Mouse (Mus musculus) monocyte, adult 5-6 weeks (primary cell): ENCODE data around the gene St8sia2. TPM values are rescaled to one million over a fixed set of nuclear protein-coding genes. Genes with fewer than 3 reads are reported as not detected.
"Not testable (repeated sequence)": the region's sequence is repeated elsewhere in the genome, so short reads cannot be mapped to it uniquely, and the experiment has no call there.

Experiments used
- ATAC-seq: fragments of 153-309, 156-312 bp; replicated peaks from 2 replicates; pipeline ENCODE4 v1.8.0; 2017; ENCODE audit warnings: mild to moderate bottlenecking; ENCODE audit not compliant: low TSS enrichment, insufficient number of reproducible peaks, severe bottlenecking, poor library complexity, low FRiP score
- total RNA-seq: library from RNA; stranded (forward); fragments of 200-1000, 200-491, 200-594 nt; gene quantifications from 3 replicates; pipeline ENCODE4 v1.2.3, GENCODE M21; 2017

The St8sia2 gene
- total RNA-seq, 1 experiment from 2014 or later = not detected

DNA sequence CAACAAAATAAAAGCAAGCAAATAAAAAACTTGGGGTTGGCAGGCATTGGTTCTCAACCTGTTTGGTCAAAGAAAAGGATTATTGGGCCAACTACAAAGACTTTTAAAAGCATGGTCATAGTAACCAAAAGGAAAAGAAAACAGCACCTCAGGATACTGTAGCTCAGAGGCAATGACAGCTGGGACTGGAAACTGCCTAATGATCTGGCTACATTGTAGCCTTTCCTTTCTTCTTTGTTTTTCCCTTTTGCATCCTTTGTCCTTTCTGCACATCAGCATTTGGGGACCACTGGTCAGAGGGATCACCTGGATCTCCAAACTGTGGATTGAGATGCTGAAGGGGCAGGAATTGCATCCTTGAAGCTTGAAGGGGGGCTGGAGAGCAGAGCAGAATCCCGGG lies 7.1 kb downstream of the St8sia2 start:
- no peak for ATAC-seq

DNA sequence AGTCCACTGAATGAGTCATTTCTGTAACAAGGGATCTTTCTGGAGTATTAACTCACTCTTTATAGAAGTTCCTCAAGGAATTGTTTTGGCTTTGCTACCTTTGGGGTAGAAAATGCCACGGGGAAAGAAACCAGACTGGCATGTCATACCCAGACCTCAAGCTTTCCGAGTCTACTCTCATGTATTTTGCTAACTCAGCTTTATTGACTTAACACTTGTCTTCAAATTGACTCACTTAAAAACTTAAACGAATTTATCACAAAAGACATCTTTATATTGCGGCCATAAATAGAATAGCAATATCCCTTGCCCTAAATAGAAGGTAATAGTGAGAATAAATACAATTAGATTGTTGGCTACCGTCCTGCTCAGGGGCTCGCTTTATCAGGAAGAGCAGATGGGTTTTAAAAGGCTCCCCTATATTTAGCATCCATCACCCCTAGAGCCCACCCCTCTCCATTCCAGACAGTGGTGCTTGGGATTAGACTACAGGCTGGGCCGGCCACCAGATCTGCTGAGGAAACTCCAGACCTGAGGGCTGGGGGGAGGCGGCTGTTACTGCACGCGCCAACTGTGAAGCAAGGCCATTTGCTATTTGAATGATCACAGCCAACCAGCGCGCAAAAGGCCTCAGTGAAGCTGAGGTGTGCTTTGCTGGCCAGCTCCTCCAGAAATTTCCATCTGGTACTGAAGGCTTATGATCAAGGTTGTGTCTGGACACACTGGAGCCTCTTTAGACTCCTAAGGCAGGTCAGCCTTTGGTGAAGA lies 12.6 kb downstream of the St8sia2 start:
- no peak for ATAC-seq

DNA sequence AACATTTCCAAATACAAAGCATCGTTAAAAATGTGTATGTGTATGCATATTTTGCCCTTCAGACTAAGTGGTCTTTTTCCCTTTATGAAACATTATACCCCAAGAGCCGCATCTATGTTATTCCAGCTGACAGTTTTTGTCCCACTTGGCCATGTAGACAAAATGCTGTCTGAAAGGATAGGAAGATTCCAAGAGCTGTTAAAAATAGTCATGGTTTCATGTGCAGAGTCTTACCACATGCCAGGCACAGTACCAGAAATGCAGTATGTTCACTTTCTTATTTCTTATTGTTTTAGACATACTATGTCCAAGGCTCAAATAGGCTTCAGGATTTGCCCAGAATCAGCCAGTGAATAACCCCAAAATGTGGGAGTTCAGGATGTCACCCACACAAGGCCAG lies 24.1 kb downstream of the St8sia2 start:
- no peak for ATAC-seq

DNA sequence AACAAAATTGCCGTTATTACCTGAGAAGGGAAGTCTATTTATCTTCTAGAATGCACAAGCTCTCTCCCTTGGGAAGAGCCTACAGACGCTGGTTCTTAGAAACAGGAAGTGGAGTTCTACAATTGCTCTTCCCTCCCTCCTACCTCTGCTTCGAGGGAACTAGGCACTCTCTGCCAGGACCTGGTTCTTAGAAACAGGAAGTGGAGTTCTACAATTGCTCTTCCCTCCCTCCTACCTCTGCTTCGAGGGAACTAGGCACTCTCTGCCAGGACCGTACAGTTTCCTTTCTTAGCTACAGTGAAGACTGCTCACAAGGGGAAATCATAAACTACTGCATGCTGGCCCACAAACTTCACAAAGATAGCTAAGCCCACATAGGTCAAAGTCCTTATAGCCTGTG lies 41.3 kb downstream of the St8sia2 start:
- ATAC-seq = not testable (repeated sequence)

DNA sequence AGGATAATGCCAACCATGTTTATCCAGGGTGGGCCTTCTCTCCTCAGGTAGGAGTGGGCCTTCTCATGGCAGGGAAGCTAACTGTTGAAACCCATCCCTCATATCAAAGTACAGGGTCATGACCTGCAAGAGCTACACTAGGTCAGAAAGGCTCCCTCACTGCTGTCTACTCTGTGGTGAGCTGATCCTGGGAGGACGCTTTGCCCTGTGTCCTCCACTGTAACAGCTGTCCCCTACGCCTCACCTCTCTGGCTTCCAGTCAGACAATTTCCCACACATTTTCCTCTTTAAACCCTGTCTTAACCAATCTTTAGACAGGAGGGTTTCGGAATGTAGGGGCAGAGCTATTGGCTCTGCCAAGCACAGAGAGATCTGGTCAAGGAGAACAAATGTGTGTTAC lies 48.3 kb downstream of the St8sia2 start:
- ATAC-seq = no peak

DNA sequence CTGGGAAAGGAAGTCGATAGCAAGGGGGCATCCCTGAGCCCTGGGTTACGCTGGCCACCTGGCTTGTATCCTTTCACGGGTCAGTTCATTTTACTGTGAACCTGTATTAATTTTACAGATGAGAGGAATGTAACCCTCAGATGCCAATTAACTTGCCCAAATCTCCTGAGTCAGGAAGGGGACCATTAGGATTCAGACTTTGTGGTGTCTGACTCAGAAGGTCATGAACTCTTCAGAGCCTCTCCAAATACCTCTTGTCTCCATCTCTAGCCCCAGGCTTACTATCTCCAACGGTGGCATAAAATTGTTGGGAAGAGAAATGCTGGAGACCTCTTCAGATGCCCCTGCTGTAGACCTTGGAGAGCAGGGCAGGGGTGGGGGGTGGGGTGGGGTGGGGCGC lies 51.1 kb downstream of the St8sia2 start:
- ATAC-seq = no peak

DNA sequence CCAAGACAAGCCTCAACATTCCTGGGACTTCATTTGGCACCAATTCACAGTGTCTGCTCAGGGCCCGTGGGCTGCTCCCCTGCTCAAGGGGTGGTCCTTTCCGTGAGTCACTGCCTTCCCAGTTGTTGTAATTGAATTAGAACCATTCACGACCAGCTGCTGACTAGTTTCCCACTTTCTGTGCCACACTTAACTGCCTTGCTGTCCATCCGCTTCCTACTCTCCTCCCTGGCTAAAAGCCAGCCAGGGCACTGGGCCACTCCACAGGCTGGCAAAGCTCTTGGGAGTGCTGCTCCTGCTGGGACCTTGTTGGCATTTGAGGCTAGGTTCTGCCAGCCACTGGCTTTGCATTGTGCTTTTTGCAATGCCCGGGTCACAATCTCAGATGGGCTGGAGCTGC lies 59.0 kb downstream of the St8sia2 start:
- no peak for ATAC-seq

DNA sequence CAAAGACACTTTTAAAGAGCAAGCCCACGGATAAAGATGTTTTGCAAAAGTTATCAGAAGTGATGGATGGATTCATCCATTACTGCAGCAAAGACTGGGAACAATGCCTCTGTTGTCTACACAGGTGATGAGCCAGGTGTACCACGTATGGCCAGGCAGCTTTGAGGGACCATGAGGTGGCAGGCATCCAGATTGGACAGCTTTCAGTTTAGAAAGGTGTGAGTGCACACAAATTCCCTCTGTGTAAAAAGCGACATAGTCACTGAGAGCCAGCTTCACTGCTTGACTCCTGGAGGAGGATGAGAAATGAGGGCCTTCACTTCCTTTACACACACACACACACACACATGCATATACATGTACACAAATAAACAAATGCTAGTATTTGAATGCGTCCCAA lies 60.4 kb downstream of the St8sia2 start:
- no peak for ATAC-seq

DNA sequence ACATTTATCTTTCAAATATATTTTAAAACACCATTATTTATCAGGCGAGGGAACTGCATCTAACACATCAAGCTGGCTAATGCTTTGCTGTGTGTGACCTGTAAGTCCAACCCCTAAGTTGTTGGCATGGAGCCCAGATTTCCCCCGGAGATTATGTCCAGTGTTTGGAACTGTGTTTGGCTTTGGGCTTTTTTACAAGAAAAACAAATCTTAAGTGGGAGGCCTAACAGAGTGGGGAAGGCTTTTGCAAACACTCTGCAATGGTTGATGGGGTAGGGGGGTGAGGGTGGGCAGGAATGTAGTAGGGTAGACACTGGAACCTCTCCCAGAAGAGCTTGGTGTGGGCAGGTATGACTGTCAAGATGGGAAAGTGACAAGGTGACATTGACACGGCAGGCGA lies 71.8 kb downstream of the St8sia2 start:
- ATAC-seq = no peak

DNA sequence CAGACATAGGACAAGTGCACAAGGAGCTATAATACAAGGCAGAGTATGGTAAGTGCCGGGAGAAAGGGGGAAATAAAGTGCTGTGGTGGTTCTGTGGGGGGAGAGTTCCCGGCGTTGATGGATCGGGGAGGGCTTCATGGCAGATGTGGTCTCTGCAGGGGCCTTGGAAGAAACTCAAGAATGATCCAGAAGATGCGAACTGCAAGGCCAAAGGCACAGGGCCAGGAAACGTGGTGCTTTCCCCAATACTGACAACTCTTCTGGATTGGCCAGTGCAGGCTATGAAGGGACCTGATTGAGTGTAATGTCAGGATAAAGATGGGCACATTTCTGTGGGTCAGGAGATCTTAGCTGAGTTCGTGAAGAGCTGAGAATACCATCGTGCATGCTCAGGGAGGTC lies 74.3 kb downstream of the St8sia2 start:
- no peak for ATAC-seq

DNA sequence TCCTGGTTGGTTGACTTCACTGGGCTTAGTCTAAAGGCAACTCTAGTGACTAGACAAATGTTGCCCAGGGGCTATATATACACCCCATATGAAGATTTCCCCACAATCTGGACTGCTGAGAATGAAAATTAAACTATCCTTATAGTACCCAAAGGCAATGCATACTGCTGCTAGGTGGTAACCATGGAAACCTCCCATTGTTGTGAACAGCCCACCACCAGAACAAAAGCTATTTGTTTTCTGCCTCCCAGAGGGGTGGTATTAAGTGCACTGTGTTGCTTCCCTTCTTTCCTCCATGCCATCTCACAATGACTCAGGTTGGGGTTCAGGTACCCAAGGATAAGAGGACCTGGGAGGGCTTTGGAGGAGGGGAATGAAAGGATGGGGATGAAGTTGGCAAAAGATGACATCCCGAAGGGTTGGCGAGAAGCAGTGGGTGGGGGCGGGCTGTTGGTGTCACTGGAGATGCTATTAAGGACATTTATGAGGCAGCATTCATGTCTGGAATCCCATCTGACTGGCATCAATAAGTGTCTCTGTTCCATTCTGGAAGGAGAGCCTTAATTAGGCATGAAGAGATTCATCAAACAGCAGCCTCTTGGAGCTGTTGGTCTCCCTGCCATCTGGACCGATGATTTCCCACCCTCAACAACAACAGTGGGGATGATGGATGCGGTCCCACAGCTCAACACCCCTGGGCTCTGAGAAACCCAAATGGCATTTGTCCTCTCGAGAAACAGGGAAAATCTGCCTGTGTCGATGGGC lies 75.3 kb downstream of the St8sia2 start:
- ATAC-seq = no peak

DNA sequence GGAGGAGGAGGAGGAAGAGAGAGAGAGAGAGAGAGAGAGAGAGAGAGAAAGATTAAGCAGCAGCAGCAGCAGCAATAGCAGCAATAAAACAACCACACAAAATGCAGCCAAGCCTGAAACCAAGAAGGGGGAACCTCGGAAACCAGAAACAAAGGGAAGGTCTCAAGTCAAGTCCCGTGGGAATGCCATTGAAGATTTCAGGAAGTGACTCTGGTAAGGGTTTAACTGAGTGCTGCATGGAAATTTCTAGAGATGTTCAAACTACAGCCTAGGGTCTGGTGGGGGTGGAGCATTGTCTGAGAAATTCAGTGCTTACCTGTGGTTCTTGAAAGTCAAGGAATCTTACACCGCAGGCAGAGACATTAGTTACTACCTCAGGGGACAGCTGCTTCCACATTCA lies 77.4 kb downstream of the St8sia2 start:
- no peak for ATAC-seq

DNA sequence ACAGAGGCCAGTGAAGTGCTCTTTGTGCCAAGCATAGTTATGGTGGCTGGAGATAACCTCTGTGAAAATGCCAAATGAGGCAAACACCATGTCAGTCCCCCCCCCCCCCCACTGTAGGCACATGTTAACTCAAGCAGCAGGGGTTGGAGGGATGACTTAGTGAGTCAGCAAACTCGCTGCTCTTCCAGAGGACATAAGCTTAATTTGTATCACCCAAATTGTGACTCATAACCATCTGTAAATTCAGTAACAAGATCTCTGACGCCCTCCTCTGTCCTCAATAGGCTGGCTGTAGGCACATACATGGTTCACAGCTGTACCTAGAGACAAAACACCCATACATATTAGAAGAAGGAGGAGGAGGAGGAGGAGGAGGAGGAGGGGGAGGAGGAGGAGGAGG lies 77.8 kb downstream of the St8sia2 start:
- no peak for ATAC-seq

DNA sequence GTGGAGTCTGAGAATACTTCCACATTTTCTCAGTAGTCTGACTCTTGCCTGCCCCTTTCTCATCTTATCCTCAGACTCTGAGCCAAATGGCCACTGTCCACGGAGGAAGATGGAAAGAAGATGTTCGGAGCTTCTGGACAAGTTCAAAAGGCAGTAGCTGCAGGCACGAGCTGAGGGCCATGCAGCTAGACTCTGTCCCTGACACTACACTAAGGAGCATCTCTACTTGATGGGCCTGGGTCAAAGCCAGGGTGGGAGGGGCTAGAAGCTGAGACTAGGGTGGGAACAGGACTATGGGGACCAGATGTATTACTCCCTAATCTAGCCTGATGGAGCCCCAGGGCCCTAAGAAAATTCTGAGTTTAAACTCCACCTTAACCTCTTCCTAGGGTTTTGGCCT lies 80.5 kb downstream of the St8sia2 start:
- ATAC-seq = no peak

DNA sequence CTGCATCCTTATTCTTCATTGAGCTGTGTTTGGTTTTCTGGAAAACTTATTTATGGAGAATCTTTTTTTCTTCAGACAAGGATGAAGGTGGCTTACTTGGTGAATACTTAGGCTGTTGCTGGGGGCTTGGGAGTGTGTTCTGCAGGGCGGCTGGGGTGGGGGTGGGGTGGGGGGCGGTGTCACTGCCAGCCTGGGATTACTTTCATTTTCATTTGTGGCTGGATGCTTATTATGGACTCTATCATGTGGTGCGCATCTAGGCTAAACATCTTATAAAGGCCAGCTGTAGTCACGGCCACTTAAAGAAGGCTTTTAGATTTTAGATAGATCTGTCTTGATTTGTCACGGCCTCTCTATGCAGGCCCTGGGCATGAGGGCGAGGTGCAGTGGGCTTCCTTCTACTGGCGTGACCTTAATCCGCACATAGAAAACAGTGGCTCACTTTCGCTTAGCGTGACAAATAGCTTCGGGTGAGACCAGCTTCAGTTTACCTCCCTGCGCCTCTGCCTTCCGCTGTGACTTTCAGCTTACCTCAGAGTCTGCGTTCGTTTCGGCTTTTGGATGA lies 92.5 kb downstream of the St8sia2 start:
- no peak for ATAC-seq

DNA sequence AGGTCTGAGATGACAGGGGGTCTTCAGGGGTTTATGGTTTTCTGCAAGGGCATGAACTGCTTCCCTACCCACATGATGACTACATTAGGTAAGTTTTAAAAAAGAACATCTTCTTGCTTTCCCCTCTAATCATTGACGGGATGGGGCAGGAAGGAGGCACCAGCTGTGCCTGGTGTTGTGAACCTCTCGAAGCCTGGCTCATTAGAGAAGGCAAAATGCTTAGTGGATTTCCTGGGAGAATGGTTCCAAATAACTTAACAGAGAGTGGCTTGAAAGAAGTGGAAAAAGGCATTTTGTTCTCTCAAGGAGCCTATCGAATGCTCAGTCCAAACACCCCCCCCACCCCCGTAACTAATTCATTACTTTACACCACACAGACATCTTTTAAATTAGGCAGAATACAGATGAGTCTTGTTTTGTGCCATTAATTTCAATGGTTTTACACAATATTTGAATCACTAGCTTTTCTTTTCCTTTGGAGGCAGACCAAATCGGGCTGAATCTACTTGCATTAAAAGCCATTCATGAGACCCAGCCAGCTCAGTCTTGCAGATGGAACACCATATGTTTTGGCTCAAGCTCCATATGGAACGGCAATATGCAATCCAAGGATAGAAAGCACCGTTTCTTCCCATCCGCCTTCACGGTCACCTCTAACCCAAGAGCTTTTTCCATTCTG lies 95.7 kb downstream of the St8sia2 start:
- ATAC-seq = no peak

DNA sequence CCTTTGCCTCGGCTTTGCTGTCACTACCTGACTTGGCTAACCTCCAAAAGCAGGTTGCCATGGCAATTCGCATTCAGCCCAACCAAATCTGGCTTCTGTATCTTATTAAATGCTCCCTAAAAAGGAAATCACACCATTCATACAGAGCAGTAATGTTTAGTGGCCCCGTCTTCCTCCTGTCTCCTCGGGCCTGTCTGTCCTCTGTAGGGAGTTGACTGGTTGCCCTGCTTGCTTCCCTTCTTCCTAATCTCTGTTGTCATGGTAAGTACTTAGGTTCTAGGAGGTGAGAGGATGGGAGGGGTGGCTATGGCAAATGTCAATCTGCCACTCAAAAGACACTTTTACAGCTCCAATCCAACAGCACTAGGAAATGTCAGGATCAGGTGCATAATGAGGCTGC lies 101.6 kb downstream of the St8sia2 start:
- no peak for ATAC-seq

DNA sequence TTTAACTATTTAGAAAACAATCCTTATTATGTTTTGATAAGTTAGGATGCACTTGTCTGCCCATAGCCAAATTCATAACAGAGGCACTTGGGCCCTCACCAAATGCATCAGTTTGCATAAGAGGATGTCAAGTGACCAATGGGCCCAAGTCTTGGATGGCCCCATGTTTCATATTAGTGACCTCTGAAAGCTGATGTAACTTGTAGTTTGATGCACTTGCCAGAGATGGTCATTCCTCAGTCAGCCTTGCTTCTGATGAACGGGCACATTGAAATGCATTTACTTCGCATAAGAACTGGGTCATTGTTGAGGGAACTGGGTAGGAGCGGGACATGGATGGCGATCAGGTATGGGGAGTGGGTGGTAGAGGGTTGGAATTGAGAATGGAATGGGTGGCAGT lies 102.6 kb downstream of the St8sia2 start:
- ATAC-seq = no peak

DNA sequence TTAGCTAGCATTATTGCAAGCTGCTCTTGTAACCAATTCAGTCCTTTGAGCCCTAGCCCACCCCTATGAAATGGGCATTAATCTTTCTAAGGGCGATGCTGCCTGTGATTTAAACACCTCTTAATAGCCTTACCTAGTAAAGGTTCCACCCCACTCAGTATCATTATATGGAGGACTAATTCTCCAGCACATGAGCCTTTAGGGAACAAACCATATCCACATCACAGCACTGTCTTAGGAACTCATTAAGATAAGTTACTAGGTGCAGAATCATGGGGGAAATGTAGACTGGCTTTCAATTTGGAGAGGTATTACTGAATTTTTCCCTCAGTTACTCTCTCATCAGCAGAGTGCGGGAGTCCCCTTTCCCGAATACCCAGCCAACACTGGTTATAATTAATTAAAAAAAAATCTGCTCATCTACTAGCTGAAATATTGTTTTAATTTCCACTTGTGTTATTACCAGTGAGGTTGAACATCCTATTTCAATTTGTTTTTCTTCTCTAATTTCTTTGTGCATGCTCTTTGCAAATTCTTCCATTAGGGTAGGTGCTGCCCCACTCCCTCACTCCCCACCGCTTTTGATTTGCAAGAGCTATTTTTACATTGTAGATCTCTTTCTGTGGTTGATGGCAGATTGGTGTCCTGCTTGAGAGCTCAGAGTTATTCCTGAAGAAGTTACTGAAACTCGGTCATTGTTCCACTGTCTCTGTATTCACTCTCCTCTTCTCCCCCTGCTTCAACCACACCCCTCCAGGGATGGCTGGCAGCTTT lies 103.9 kb downstream of the St8sia2 start:
- ATAC-seq = no peak
